Mouse (Mus musculus): ENCODE data around the gene Daxx.
"Not testable (repeated sequence)": the region's sequence is repeated elsewhere in the genome, so short reads cannot be mapped to it uniquely, and the experiment has no call there.

The Daxx gene

GRCm38 (mm10) chr17:33943454-33943853, 34.2 kb downstream of the Daxx start:
- no peak for DNase-seq (ENCODE audit: low spot score)

DNA sequence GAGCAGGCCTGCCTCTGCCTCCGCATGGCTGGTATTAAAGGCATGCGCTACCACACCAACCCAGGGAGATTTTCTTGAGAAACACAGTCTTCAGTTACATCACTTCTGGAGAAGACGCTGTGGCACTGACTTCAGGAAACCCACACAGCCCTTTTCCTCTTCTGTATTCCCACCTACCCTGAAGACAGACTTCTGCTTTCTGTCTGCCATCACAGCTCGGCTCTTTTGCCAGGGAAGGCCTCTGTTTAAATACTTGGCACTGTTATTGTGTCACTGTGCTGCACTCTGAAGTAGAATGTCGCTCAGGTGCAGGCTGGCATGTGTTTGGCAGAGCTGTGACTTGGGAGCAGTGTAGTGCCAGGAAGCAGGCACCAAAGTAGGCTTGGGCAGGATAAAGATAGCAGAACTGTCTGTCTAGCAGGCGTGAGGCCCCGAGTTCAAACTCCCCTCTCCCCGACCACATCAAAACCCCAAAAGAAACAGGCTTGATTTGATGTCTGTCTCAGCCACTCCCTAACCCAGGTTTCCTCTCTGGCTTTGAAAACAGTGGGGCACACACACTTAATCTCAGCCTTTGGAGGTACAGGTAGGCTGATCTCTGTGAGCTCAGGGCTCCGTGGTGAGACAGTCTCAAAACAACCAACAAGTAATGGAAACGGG, 38.3 kb downstream of the Daxx start:
- DNase-seq (ENCODE audit: low spot score) = no peak

DNA sequence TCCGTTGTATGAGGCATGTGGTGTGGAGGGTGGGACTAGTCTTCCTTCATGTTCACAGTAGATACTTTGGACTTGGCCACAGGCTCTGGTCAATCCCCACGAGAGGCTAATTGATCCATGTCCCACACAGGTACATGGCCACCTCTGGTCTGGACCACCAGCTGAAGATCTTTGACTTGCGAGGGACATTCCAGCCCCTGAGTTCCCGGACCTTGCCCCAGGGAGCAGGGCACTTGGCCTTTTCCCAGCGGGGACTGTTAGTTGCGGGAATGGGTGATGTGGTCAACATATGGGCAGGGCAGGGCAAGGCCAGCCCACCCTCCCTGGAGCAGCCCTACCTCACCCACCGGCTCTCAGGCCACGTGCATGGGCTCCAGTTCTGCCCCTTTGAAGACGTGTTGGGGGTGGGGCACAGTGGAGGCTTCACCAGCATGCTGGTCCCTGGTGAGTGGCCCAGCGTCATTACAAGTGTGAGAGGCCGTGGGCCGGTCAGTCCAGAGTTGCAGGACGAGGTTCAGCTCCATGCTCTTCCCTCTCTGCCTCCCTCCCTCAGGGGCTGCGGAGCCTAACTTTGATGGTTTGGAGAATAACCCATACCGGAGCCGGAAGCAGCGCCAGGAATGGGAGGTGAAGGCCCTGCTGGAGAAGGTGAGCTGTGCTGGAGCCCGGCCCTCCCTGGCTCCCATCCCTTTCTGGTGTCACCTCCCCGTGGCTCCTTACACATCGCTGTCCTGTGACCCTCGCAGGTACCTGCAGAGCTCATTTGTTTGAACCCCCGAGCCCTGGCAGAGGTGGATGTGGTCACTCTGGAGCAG, 39.1 kb downstream of the Daxx start:
- no peak for DNase-seq (ENCODE audit: low spot score)

GRCm38 (mm10) chr17:33948905-33949537, 39.8 kb downstream of the Daxx start:
- DNase-seq (ENCODE audit: low spot score) = no peak

- DNase-seq (ENCODE audit: low spot score) = no peak
Measured at GRCm38 (mm10) chr17:33950131-33950625, 41.0 kb downstream of the Daxx start.

DNA sequence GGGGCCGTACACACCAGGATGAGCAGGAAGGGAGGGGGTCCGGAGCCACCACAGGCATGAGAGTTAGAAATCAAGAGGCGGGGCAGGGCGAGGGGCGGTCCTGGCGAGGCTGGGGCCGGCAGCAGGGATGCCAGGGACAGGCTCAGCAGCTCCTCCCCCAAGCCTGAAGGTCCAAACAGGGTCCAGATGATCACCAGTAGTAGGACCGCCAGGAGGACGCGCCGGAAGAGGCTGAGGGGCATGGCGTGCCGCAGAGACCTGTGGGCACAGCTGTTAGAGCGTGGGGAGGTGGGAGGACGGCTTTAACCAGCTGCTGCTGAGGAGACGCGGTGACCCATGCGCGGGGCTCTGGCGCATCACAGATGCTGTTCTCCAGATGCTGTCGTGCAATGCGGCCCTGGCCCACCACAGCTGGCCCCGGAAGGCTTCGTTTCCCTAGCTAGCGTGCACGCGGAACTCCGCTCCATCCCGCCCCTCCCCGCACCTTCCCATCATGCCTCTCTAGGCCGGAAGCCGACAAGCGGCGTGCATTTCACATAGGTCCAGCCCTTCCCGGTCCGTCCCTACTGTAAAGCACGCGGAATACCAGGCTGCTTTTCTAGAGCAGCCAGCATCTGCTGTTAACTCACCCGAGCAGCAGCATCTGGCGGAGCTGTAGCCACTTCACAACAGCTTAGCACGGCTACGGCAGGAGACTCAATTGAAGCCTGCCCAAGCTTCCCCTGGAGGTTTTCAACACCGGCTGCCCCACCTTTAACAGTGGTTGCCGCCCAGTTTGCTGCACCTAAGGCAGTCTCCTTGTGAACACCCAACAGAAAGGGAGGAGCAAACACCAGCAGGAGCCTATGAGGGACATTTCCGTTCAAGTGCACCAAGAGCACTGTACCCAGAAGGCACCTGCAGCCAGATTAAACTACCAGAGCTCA, 42.1 kb downstream of the Daxx start, which contains the start of gene B3galt4:
B3galt4 (minus strand) TSS at position 468 of the 926 bp plus-strand sequence.
- DNase-seq (ENCODE audit: low spot score) = peak; percentile 82

GRCm38 (mm10) chr17:33952015-33952414, 42.8 kb downstream of the Daxx start:
- DNase-seq (ENCODE audit: low spot score) = not testable (repeated sequence)

DNA sequence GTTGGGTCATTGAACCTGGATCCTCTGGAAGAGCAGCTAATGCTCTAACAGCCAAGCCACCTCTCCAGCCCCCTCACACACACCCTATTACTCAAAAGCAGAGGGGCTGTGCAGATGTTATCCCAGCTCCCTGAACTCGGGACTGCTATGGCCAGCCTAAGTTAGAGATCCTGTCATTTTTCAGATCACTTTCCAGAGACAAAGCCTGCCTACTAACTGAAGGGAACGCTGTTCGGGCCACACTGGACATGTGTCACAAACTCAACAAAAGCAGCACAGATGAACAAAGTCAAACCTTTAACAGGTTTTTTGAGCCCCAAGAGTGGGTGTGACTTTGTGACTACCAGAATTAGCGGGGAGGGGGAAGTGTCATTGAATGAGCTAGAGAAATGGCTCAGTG, 43.7 kb downstream of the Daxx start:
- no peak for DNase-seq (ENCODE audit: low spot score)

GRCm38 (mm10) chr17:33953310-33953709, 44.1 kb downstream of the Daxx start:
- no peak for DNase-seq (ENCODE audit: low spot score)

- no peak for DNase-seq (ENCODE audit: low spot score)
Measured at GRCm38 (mm10) chr17:33953961-33954565, 44.8 kb downstream of the Daxx start.

- no peak for DNase-seq (ENCODE audit: low spot score)
Measured at GRCm38 (mm10) chr17:33954646-33955554, 45.7 kb downstream of the Daxx start.

DNA sequence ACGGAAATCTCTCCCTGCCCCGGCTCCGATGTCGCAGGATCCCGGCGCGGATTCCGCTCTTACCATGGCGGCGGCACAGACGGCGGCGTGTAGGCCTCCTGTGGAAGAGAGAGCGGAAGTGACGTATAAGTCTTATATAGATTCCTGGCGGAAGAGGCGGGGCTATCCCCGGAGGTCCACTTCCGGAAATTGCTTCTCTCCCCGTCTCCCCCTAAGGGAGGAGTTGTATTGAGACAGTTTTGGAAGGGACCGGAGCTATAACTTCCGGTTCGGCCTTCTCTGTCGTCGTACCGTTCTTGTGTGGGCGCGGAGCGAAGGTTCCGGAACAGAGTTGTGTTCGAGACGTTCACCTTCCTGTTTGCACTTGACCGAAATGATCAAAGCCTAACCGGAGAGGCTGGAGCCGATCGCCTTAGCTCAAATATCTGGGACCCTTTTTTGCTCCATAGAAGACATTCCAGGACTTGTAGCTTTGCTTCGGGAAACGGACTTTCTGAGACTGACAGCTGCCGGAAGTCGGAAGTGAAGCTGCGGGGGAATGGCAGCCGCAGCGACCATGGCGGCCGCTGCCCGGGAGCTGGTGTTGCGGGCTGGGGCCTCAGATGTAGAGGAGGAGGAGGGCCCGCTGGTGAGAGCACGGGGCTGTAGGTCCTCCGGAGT, 46.5 kb downstream of the Daxx start, which contains the start of the genes Vps52 and Rps18:
Vps52 (plus strand) TSS at position 258 of the 660 bp plus-strand sequence.
Rps18 (minus strand) TSS at position 447 of the 660 bp plus-strand sequence.
- peak; percentile 97 for DNase-seq (ENCODE audit: low spot score)

- DNase-seq (ENCODE audit: low spot score) = no peak
Measured at GRCm38 (mm10) chr17:33956336-33956735, 47.1 kb downstream of the Daxx start.

GRCm38 (mm10) chr17:33957493-33957892, 48.3 kb downstream of the Daxx start:
- no peak for DNase-seq (ENCODE audit: low spot score)

DNA sequence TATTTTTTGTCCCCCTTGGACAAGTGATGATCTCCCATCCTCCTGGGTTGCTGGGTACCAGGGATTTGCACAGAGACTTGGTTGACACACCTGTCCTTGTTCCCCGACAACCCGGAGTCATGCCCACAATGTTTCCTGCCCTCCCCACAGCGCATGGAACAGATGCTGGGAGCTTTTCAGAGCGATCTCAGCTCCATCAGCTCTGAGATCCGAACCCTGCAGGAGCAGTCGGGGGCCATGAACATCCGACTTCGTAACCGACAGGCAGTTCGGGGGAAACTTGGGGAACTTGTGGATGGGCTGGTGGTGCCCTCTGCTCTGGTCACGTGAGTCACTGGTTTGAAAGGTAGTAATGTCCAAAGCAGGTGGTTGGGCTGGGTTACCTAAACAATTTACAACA, 49.2 kb downstream of the Daxx start:
- DNase-seq (ENCODE audit: low spot score) = no peak

DNA sequence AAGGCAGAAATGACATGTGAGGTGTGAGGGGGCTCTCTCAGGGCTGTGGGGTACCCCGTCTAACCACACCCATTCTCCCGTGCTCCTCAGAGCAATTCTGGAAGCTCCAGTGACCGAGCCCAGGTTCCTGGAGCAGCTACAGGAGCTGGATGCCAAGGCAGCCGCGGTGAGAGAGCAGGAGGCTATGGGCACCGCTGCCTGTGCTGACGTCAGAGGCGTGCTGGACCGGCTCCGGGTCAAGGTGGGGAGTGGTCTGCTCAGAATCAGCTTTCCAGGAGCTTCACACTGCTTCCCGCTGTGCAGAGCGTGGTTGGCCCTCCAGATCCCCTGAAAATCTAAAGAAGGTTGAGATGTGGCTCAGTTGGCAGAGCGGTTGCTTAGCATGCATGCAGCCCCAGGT, 49.9 kb downstream of the Daxx start:
- no peak for DNase-seq (ENCODE audit: low spot score)

DNA sequence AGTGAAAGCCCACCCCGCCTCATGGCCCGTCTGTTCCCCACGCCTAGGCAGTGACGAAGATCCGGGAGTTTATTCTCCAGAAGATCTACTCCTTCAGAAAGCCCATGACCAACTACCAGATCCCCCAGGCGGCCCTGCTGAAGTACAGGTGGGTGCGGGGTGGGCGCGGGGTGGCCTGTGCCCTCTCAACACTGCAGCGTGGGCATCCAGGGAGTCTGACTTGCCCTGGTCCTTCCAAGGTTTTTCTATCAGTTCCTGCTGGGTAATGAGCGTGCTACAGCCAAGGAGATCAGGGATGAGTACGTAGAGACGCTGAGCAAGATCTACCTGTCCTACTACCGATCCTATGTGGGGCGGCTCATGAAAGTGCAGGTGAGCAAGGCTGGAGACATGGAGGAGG, 50.7 kb downstream of the Daxx start:
- no peak for DNase-seq (ENCODE audit: low spot score)

DNA sequence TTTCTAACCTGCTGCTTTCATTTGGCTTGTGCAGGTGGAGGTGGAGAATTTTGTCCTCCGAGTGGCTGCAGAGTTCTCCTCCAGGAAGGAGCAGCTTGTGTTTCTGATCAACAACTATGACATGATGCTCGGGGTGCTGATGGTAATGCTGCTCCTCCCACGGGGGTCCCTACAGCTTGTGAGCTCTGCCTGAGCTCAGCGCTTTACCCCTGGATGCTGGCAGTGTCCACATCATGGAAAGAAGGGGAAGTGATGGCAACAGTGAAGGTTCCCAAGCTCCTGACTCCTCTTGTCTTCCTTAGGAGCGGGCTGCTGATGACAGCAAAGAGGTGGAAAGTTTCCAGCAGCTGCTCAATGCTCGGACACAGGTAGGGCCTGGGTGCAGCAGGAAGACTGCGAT, 53.7 kb downstream of the Daxx start:
- no peak for DNase-seq (ENCODE audit: low spot score)

Data from testis, postnatal 14 days (tissue).